Mouse (Mus musculus) gastrocnemius, postnatal 25 days (tissue): ENCODE data around the gene Arhgef2. TPM values are rescaled to one million over a fixed set of nuclear protein-coding genes. Genes with fewer than 3 reads are reported as not detected.
A peak's percentile ranks its signal among the peaks of the same experiment; 100 is the strongest.
"Not testable (repeated sequence)": the region's sequence is repeated elsewhere in the genome, so short reads cannot be mapped to it uniquely, and the experiment has no call there.

ENCODE experiments used
- DNase-seq: peaks from one replicate; pipeline ENCODE4 v3.0.0; 2022
- long read RNA-seq, 2 experiments: library from polyadenylated mRNA; stranded (forward); transcript quantifications; one replicate each; pipeline ENCODE4 v2.0.0; 2021
- total RNA-seq, 2 experiments: library from RNA; stranded (reverse); gene quantifications; 1 replicate in 1 of 2; 2 replicates in 1 of 2; pipeline ENCODE4 v1.2.3; 2021

The Arhgef2 gene
- total RNA-seq: 10 to 100 TPM; 28.1 to 33.0 TPM
- long read RNA-seq, experiment 1, full-length matches to known transcripts: 3 of 9 reads
- long read RNA-seq, experiment 1, partial matches to known transcripts: 1 of 9 reads
- long read RNA-seq, experiment 1, other reads (novel, unspliced or antisense): 5 of 9 reads
- long read RNA-seq, experiment 2, full-length matches to known transcripts: 3 of 19 reads
- long read RNA-seq, experiment 2, partial matches to known transcripts: 4 of 19 reads
- long read RNA-seq, experiment 2, other reads (novel, unspliced or antisense): 12 of 19 reads

- not testable (repeated sequence) for DNase-seq
These were observed at the start of gene Arhgef2 for GRCm38 (mm10) chr3:88605666-88606065. TSS of gene Arhgef2 (plus strand) at chr3:88605966.

- no peak for DNase-seq
These were observed 49.1 kb upstream of the Arhgef2 start for GRCm38 (mm10) chr3:88556616-88557015.

- DNase-seq: no peak
These were observed 46.2 kb upstream of the Arhgef2 start for GRCm38 (mm10) chr3:88559596-88559995.

DNA sequence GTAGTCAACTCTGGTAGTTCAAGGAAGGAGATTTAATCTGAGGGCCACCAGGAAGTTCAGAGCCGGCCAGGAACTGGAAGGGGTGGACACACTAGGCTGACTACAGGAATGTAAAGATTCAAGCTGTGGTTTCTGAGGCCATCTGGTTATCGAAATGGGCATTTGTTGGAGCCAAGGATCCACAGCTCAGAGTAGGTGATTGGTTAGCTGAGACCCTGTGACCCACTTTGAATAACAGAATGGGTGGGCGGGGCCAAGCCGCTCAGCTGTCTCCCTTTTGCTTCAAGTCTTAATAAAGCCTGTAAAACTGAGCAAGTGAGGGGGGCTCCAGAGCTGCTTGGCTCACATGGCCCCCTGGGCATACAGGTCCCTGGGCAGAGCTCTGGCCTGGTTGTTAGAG is 43.8 kb upstream of the Arhgef2 start:
- DNase-seq: no peak

DNA sequence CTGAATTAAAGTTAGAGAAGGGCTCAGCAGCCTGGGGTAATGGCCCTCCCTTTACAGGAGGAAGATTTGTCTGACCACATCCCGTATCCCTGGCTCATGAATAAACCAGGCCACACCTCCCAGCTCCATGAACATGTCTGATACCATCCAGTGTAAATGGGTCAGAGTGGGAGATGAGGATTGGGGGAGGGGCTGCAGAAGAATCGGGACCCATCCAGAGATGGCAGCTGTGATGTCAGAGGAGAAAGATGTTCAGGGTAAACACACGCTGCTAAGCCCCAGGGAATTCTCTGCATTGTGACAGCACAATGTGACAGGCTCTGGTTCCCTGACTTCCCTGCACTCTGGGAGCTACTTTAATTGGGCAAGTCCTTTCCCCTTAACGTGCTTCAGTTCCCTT is 42.3 kb upstream of the Arhgef2 start:
- no peak for DNase-seq

GRCm38 (mm10) chr3:88563966-88564365 is 41.8 kb upstream of the Arhgef2 start:
- no peak for DNase-seq

DNA sequence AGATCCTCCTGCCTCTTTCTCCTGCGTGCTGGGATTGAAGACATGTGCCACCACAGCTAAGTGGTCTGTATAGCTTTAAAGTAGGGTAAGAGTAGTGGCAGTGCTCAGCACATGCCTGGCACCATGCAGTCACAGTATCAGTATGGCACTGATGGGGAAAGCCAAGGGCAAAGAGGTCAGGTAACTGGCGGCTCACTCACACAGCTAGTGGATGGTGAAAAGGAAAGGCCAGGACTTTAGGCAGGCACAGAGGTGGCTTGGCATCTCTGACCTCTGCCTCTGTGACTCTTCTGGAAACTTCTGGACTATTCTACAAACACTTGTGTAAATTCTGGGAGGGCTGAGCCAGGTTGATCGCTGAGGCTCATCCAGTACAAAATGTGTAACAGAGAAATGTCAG is 39.6 kb upstream of the Arhgef2 start:
- no peak for DNase-seq

- no peak for DNase-seq
These were observed 39.2 kb upstream of the Arhgef2 start for GRCm38 (mm10) chr3:88566536-88567061.

GRCm38 (mm10) chr3:88567892-88568291 is 37.9 kb upstream of the Arhgef2 start:
- DNase-seq: no peak

DNA sequence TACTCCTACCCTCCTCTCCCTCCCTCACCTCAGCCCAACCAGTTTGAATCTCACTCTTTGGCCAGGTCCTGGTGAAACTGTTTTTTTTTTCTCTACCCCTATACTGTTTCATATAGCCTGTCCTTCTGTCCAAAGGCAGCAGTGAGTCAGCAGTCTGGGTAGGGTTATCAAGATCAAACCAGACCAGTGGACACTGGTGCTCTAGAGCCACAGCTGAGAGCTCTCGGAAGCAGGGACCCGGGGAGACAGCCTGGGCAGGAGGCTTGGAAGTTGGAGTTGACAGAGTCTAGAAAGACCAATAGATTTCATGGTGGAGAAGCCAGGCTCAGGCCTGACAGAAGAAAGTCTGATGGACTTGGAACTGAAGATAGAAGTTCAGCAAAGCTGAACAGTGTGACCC is 37.2 kb upstream of the Arhgef2 start:
- DNase-seq: no peak

DNA sequence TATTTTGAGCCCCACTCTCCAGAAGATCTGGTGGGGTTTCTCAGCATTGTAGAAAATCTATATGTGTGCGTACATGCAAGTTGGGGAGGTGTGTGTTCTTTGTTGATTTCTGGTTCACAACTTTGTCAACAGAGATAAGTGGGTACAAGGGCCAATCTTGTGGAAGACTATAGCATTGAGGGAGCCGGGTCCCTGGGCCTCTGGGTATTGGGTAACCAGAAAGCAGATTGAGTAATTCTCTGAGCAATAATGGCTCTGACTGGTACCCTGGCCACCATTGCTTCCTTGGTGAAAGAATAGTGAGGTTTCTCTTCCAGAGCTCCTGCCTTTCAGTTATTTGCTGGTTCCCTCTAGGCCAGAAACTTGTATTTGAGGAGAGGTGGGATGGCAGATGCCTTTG is 36.7 kb upstream of the Arhgef2 start:
- no peak for DNase-seq

GRCm38 (mm10) chr3:88569694-88570093 is 36.1 kb upstream of the Arhgef2 start:
- DNase-seq: no peak

GRCm38 (mm10) chr3:88570341-88570740 is 35.4 kb upstream of the Arhgef2 start:
- no peak for DNase-seq

- no peak for DNase-seq
These were observed 33.9 kb upstream of the Arhgef2 start for GRCm38 (mm10) chr3:88571856-88572255.

DNA sequence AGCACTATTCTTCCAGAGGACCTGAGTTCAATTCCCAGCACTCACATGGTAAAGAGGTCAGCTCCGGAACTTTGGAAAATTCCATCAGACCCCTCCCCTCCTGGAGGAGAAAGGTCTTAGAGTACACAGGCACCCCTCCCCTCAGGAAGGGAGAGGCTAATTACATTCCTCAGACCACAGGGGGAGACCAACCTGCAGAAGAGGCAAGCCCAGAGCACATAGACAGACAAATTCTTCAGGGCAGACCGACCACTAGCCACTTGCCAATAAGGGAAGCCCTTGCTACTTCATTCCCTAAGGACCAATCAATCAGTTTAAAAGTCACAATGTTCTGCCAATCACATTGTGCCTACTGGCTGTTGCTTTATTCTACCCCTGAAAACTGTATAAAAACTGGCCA is 32.9 kb upstream of the Arhgef2 start:
- DNase-seq: no peak

DNA sequence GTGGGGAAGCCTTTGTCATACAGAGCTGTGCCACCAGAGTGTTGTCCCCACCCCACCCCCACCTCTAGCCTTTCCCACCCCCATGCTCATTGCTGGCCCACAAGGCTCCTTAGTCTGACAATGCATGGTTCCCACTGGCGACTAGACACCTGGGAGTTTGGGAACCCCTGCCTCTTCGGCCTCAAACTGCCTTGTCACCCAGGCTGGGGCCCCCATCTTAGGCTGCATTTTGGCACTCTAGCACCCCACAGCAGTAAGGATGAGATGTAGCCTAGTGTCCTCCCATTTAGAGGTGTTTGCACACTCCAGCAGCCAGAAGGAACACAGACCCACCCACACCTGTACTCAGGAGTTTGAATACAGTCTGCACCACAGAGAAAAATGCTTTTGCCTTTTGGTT is 32.0 kb upstream of the Arhgef2 start:
- DNase-seq: no peak

DNA sequence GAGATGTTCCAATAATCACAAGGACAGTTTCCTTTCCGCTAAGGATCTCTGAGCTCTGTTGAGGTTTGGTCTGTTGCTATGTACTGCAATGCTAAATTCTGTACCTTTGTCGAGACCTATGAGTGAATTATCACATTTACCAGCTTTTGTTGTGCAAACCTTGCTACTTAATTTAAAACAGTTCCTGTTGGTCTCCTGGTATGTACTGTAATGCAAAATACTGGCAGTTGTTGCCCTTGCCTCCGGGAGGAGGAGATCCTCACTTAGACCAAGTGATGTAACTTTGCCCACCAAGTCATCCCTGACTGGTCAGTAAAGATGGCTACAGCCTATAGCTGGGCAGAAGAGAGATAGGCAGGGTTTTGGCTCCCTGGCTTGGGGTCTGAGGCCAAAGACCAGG is 30.2 kb upstream of the Arhgef2 start, which contains the start of gene Ssr2:
Gene Ssr2 (plus strand): TSS at position 337 of the 400 bp plus-strand sequence.
- no peak for DNase-seq

DNA sequence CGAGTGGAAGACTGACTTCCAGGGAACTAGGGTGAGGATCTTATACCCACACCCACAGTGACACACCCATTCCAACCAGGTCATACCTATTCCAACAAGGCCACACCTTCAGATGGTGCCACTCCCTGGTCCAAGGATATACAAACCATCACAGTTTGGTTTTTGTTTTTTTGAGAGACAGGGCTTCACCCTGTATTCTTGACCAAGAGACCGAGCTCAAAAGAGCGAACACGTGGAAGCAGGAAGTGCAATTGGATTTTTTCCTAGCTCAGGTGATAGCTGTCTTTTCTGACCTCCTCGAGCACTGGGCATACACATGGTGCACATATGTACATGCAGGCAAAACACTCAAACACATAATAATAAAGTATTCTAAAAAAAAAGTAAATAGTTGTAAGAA is 27.9 kb upstream of the Arhgef2 start:
- not testable (repeated sequence) for DNase-seq

DNA sequence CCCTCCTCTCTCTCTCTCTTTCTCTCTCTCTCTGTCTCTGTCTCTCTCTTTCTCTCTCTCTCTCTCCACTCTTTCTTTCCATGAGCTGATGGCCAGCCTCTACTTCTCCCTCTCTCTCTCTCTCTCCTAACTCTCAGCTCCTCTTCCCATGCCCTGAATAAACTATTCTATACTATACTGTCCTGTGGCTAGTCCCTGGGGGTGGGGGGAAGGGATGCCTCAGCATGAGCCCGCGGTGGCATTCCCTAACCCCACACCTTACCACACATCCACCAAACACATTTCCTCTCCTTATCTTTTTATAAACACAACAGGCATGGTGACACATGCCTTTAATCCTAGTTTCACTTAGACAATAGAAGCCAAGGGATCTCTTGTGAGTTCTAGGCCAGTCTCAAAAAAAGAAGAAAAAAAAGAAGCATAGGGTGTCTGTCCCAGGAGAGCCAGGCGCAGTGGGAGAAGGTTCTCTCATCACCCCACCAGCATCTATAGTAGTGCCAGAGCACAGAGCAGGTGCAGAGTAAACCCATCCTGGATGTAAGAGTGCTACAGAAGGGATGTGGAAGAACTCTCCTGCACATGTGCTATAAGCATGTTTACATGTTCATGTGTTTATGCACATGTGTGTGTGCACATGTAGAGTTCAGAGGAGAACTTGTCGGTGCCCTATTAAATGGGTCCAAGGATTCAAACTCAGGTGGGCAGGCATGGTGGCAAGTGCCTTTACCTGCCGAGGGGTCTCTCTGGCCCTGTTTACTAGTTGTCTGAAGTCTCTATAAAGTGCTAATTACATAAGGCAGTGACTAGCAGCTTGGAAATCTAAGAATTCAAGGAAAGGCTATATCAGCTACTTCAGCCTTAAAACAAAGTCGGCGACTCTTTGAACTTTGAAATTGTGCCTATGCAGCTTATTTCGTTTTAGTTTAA is 27.0 kb upstream of the Arhgef2 start:
- DNase-seq: no peak

- peak; percentile 79 for DNase-seq
These were observed 26.2 kb upstream of the Arhgef2 start for GRCm38 (mm10) chr3:88579454-88580117.

GRCm38 (mm10) chr3:88585769-88586168 is 20.0 kb upstream of the Arhgef2 start:
- DNase-seq: no peak

GRCm38 (mm10) chr3:88586640-88587039 is 19.1 kb upstream of the Arhgef2 start:
- DNase-seq: no peak

DNA sequence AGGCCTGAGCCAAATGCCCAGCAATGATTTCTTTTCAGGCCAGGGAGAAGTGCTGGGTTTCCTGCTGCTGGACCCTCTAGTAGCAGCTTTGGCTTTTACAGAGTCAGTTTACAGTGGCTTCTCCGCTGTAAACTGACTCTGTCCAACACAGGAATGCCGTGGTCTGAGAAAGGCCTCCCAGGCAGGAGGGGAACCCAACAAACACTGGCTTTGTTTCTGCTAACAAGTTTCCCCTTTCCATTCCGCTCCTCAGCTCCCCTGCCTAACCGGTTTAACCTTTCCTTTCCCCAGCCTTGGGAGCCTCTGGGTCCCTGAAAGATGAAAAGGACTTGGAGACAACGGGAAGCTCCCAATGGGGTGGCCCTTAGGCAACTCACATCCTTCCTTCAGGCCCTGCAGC is 15.5 kb upstream of the Arhgef2 start:
- no peak for DNase-seq
